Mouse (Mus musculus): ENCODE data around the gene Thsd4.

GRCm38 (mm10) chr9:60237667-60238066, 284.2 kb downstream of the Thsd4 start:
- TF ChIP-seq GATA1 (IDR thresholded peaks at IDR 0.05; ENCODE audit: borderline replicate concordance, low read length) (no peak), FLI1 (IDR thresholded peaks at IDR 0.05; ENCODE audit: low read length) (no peak)
